Mouse (Mus musculus) liver, embryonic 12.5 days (tissue): ENCODE results near the gene Bscl2. TPM values are rescaled to one million over a fixed set of nuclear protein-coding genes. Genes with fewer than 3 reads are reported as not detected.

Experiments used
- ATAC-seq: fragments of 200-750 bp; cut with Nextera tagmentation; 2 replicates; pipeline ENCODE4 v1.8.0; 2017; ENCODE audit warnings: moderate number of reproducible peaks, mild to moderate bottlenecking, moderate library complexity
- H3K27ac ChIP-seq: fragments of 300-500 bp; sonication (generic); 2 replicates; pipeline ENCODE4 v1.5.1; 2016; ENCODE audit warnings: mild to moderate bottlenecking
- H3K27me3 ChIP-seq: fragments of 300-500 bp; sonication (generic); replicated peaks from 2 replicates; pipeline ENCODE4 v1.6.1; 2016; ENCODE audit warnings: mild to moderate bottlenecking, moderate library complexity
- H3K36me3 ChIP-seq: fragments of 300-500 bp; sonication (generic); 2 replicates; pipeline ENCODE4 v1.6.1; 2016; ENCODE audit warnings: mild to moderate bottlenecking, moderate library complexity
- H3K4me1 ChIP-seq: fragments of 300-500 bp; sonication (generic); 2 replicates; pipeline ENCODE4 v1.6.1; 2016
- H3K4me2 ChIP-seq: fragments of 300-500 bp; sonication (generic); 2 replicates; pipeline ENCODE4 v1.6.1; 2016; ENCODE audit warnings: mild to moderate bottlenecking, moderate library complexity
- H3K4me3 ChIP-seq: fragments of 300-500 bp; sonication (generic); 2 replicates; pipeline ENCODE4 v1.5.1; 2016; ENCODE audit warnings: mild to moderate bottlenecking, moderate library complexity
- H3K9ac ChIP-seq: fragments of 300-500 bp; sonication (generic); 2 replicates; pipeline ENCODE4 v1.6.1; 2016; ENCODE audit warnings: mild to moderate bottlenecking, moderate library complexity
- H3K9me3 ChIP-seq: fragments of 300-500 bp; sonication (generic); replicated peaks from 2 replicates; pipeline ENCODE4 v1.6.1; 2016; ENCODE audit warnings: mild to moderate bottlenecking, moderate library complexity
- WGBS: fragments of 180-500 bp; shearing (Covaris S2); methylation state at CpG from one replicate; pipeline ENCODE4 v1.1.7; 2016; ENCODE audit not compliant: insufficient replicate concordance; 5-methylcytosine and 5-hydroxymethylcytosine counted together
- polyA plus RNA-seq: library from polyadenylated mRNA; unstranded; fragments of >200 nt; fragmentation: Nextera tagmentation; extraction: Ambion mirVana; gene quantifications from 2 replicates; pipeline ENCODE4 v1.2.1, GENCODE M21; 2016

Gene Bscl2
- 37.0 and 45.2 TPM in 2 replicates for polyA plus RNA-seq

DNA sequence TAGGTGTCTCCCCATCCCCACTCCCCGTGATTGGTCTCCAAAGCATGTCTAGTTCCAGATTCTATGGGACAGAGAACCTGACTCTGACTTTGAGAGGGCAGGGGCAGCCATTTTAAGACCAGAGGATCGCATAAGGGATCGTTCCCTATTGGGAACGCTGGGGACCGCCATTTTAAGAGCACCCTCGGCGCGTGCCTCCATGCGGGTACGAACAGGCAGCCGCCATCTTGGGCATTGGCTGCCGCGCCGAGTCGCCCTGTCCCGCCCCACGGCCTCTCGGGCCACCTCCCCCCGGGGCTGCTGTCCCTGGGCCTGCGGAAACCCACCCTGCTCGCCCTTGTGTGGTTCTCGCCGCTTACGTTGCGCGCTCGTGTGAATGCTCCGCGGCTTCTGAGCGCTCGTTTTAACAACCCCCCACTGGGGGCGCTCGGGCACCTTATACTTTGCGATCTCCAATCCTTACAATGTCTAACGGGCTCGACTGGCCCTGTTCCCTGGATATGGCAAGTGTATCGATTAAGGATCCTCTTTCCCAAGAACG, at the start of gene Bscl2:
Gene Bscl2 (plus strand): TSS at position 217 of the 541 bp plus-strand sequence.
- Histone ChIP-seq H3K36me3 (peaks cover 52% of the 10 kb centered on the region), H3K9ac (peak within 1 kb of the TSS; percentile 79), H3K27ac (peak within 1 kb of the TSS; percentile 92), H3K4me1 (peaks cover 43% of the 10 kb centered on the region), H3K4me2 (peak within 1 kb of the TSS; percentile 93), H3K9me3 (no peaks in the 10 kb centered on the region), H3K4me3 (peak within 1 kb of the TSS; percentile 69), H3K27me3 (no peaks in the 10 kb centered on the region)
- WGBS: 1% methylated on average over 38 of the region's 38 CpGs
- peak; percentile 77 for ATAC-seq

DNA sequence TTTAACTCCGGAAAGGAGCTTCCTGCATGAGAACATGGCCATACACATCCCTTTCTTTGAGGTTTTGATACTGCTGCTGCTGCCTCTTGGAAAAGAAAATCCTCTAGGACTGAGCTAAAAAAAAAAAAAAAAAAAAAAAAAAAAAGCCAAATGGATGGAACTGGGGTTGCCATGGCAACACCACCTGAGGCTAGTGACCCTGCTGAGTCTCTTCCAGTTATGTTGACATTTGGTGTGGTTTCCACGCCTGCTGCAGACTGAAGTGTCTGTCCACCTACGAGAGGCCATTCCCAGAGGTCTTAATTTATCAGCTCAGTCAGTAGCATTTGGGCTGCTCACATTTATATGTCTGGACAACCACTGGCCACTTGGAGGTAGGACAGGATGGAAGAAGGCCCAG, 48.7 kb upstream of the Bscl2 start:
- WGBS: 46% methylated on average over 3 of the region's 3 CpGs

DNA sequence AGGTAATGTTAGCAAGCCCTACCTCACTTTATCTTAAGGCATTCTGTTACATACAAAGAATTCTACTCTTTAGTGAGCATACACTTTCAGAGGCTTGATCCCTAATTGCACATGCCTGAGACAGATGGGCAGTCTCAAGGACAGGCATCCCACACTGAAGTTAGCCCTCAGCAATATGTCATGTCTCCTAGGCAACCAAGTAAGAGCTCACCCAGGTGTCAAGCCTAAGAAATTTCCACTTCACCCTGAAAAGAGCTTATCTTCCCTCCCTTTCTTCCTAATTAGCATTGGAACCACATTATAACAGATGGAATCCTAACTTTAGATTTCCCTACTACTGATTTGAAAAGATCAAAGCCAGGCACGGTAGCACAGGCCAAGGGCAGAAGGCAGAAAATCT, 48.1 kb upstream of the Bscl2 start:
- no peak overlapping the region for H3K4me2 ChIP-seq
- H3K9me3 ChIP-seq: peaks cover 9% of the 10 kb centered on the region; the same call in 1 of the 2 replicates
- peaks cover 17% of the 10 kb centered on the region for H3K4me1 ChIP-seq
- 61% methylated on average over 1 of the region's 1 CpGs for WGBS
- no peak overlapping the region for H3K4me3 ChIP-seq
- H3K27me3 ChIP-seq: no peaks in the 10 kb centered on the region
- no peak overlapping the region for H3K9ac ChIP-seq
- no peak for ATAC-seq
- H3K27ac ChIP-seq: 0 out of 2 replicates have a peak overlapping the region, but pooled peaks have one; percentile 7
- peaks cover 26% of the 10 kb centered on the region for H3K36me3 ChIP-seq

More for the DNA sequence above, 48.7 kb upstream of the Bscl2 start:
- Histone ChIP-seq H3K27me3 (no peaks in the 10 kb centered on the region), H3K36me3 (peaks cover 26% of the 10 kb centered on the region), H3K27ac (0 out of 2 replicates have a peak overlapping the region, but pooled peaks have one; percentile 7), H3K9ac (no peak overlapping the region), H3K4me2 (no peak overlapping the region), H3K4me1 (peaks cover 17% of the 10 kb centered on the region), H3K4me3 (no peak overlapping the region), H3K9me3 (peaks cover 6% of the 10 kb centered on the region; the same call in 1 of the 2 replicates)
- no peak for ATAC-seq

DNA sequence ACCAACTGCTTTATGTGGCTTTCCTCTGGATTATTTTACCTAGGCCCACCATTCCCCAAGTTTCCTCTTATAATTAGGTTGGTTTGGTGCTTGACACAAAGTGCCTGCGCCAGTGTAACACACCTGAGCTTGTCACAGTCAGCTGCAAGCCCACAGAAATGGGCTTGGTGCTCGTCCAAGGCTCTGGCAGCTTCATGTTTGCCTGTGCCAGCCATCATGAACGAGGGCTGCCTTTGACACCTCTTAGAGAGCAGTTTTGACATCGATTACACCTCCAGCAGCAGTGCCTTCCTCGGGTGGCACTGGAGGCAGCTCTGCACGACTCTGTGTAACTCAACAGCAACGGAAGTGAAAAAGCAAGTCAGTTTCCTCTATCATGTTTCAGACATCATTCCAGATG, 47.1 kb upstream of the Bscl2 start:
- H3K27me3 ChIP-seq: no peaks in the 10 kb centered on the region
- H3K4me3 ChIP-seq: no peak overlapping the region
- H3K9me3 ChIP-seq: peaks cover 9% of the 10 kb centered on the region; the same call in 1 of the 2 replicates
- H3K4me1 ChIP-seq: peaks cover 12% of the 10 kb centered on the region
- H3K9ac ChIP-seq: no peak overlapping the region
- no peak overlapping the region for H3K4me2 ChIP-seq
- ATAC-seq: no peak
- no peak overlapping the region for H3K27ac ChIP-seq
- peaks cover 36% of the 10 kb centered on the region for H3K36me3 ChIP-seq
- 74% methylated on average over 7 of the region's 7 CpGs for whole genome bisulfite sequencing

DNA sequence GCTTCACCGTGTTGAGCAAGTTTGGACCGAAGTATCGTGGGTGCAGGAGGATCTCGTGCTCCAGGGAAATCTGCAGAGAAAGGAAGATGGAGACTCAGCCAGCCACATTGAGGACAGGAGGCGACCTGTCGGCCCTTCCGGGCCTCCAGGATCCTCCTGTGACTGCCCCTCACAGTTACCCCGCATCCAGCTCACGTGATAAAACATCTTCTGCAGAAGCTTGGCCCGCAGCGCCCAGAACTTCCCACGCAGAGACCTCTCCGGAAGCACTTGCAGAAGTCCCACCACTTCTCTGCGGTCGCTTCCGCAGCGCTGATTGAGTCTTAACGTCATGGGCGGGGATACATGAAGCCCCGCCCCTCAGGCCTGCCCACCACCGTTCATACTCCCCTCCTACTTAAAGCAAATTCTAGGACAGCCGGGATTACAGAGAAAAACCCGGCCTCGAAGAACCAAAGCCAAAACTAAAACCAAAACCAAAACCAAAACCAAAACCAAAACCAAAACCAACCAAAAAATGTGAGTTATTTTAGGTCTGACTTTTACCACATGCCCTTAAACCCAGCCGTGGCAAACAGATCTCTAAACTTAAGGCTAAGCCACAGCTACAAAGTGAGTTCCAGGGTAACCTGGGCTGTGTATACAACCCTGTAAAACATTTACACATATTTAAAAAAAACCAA, 38.9 kb upstream of the Bscl2 start, which contains the start of gene Polr2g:
Gene Polr2g (minus strand): TSS at position 314 of the 683 bp plus-strand sequence.
- WGBS: under 1% methylated on average over 25 of the region's 25 CpGs
- Histone ChIP-seq H3K27me3 (no peaks in the 10 kb centered on the region), H3K36me3 (peaks cover 30% of the 10 kb centered on the region), H3K4me1 (peaks cover 40% of the 10 kb centered on the region), H3K27ac (peak within 1 kb of the TSS; percentile 72), H3K9ac (peak within 1 kb of the TSS; percentile 74), H3K4me2 (peak within 1 kb of the TSS; percentile 81), H3K4me3 (peak within 1 kb of the TSS; percentile 76), H3K9me3 (peaks cover 4% of the 10 kb centered on the region; the same call in 1 of the 2 replicates)
- peak; percentile 64 for ATAC-seq

DNA sequence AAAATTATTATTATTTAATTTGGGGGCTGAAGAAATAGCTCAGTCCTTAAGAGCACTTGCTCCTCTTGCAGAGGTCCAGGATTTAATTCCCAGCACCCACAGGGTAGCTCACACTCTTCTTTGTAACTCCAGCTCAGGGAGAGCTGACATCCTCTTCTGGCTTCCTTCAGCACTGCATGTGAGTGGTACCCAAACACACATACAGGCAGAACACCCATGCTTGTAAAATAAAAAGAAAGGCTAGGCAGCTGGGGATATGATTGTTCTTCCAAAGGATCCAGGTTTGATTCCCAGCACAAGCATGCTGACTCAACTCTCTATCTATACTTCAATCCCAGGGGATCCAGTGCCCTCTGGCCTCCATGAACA, 38.3 kb upstream of the Bscl2 start:
- Histone ChIP-seq H3K27me3 (no peaks in the 10 kb centered on the region), H3K4me3 (peak overlapping the region; percentile 76), H3K4me2 (peak overlapping the region; percentile 81), H3K27ac (no peak overlapping the region), H3K9me3 (no peaks in the 10 kb centered on the region), H3K36me3 (peaks cover 25% of the 10 kb centered on the region), H3K9ac (peak overlapping the region; percentile 74; the same call in 1 of the 2 replicates), H3K4me1 (peaks cover 45% of the 10 kb centered on the region)
- no peak for ATAC-seq

DNA sequence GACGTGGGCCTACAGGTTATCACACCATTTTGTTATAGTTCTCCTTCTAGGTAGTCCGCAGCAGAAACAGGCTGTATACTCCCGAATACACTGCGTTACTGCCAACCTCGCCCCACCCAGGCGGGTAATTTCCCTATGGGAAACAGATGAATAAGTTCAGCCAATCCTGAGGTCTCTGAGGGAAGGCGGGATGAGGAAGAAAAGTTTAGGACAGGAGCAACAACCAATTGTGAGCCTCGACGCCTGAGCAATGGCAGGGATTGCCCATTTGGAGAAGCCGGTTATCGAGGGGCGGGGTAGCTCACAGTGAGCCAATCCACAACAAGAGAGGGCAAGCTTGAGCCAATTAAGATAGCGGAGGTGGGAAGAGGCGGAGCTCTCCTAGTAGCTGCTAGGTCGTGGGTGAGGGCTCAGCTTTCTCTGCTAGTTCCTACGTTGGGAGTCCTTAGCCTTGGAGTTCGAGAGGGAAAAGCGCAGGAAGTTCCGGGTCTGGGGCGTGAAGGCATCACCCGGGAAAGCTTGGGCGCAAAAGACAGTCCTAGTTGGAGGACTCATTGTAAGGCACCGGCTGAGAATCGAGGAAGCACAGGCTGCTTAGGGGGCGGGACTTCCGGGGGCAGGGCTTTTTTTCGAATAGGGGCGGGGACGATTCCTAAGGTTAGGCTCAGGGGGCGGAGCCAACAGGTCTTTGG, 35.0 kb upstream of the Bscl2 start, which contains the start of gene Zbtb3:
Gene Zbtb3 (plus strand): TSS at position 426 of the 692 bp plus-strand sequence.
- Histone ChIP-seq H3K9ac (peak within 1 kb of the TSS; percentile 68), H3K27me3 (no peaks in the 10 kb centered on the region), H3K27ac (peak within 1 kb of the TSS; percentile 83), H3K4me1 (peaks cover 41% of the 10 kb centered on the region), H3K36me3 (peaks cover 24% of the 10 kb centered on the region), H3K4me2 (peak within 1 kb of the TSS; percentile 81), H3K9me3 (no peaks in the 10 kb centered on the region), H3K4me3 (peak within 1 kb of the TSS; percentile 67)
- ATAC-seq: peak; percentile 96
- WGBS: under 1% methylated on average over 30 of the region's 30 CpGs

DNA sequence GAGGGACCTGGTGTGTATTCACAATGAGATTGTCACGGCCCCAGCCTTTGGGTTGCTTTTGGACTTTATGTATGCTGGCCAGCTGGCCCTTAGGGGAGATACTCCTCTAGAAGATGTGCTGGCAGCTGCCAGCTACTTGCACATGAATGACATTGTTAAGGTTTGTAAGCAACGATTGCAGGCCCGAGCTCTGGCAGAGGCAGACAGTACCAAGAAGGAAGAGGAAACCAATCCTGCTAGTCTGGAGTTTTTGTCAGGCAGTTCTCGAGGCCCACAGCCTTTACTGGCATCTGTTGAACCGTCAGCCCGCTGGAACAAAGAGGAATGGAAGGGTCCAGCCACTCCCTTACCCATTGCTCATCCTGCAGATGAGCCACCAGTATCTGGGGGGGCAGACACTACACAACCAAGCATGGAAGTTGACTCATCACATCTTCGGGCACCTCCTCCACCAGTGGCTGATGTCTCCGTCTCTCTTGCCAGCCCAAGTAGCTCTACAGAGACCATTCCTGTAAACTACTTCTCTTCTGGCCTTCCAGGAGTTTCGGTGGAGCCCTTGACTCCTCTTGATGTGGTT, 34.0 kb upstream of the Bscl2 start:
- Histone ChIP-seq H3K4me1 (peaks cover 35% of the 10 kb centered on the region), H3K27ac (peak overlapping the region; percentile 78), H3K9ac (peak overlapping the region; percentile 34), H3K27me3 (no peaks in the 10 kb centered on the region), H3K9me3 (no peaks in the 10 kb centered on the region), H3K4me3 (peak overlapping the region; percentile 67), H3K4me2 (peak overlapping the region; percentile 81), H3K36me3 (peaks cover 34% of the 10 kb centered on the region)
- WGBS: 65% methylated on average over 9 of the region's 9 CpGs
- no peak for ATAC-seq

DNA sequence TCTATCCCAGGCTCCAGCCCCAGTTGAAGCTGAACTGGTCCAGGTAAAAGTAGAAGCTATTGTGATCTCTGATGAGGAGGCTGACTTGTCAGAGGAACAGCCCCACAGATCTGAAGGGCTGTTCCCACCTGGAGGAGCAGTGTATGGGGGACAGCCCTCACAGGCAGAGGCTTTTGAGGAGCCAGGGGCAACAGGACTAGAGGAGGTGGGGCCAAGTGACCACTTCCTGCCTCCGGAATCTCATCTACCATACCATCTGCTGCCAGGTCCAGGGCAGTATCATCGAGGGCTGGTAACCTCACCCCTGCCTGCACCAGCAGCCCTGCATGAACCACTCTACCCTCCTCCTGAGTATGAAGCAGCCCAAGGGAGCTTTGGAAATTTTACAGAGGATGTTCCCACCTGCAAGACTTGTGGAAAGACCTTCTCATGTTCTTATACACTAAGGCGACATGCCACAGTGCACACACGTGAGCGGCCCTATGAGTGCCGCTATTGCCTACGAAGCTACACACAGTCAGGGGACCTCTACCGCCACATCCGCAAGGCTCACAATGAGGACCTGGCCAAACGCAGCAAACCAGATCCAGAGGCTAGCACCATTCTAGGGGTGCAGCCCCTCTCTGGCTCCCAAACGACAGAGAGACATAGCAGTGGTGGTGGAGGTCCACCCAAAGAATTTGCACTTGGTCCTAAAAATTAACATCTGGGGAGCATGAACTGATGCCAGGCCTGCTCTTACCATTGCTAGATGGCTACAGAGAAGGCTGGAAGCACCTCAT, 33.2 kb upstream of the Bscl2 start:
- Histone ChIP-seq H3K9ac (no peak overlapping the region), H3K4me1 (peaks cover 30% of the 10 kb centered on the region), H3K27ac (peak overlapping the region; percentile 78), H3K9me3 (no peaks in the 10 kb centered on the region), H3K4me2 (peak overlapping the region; percentile 81; the same call in 1 of the 2 replicates), H3K27me3 (no peaks in the 10 kb centered on the region), H3K4me3 (no peak overlapping the region), H3K36me3 (peaks cover 42% of the 10 kb centered on the region)
- ATAC-seq: no peak
- WGBS: 63% methylated on average over 11 of the region's 11 CpGs

DNA sequence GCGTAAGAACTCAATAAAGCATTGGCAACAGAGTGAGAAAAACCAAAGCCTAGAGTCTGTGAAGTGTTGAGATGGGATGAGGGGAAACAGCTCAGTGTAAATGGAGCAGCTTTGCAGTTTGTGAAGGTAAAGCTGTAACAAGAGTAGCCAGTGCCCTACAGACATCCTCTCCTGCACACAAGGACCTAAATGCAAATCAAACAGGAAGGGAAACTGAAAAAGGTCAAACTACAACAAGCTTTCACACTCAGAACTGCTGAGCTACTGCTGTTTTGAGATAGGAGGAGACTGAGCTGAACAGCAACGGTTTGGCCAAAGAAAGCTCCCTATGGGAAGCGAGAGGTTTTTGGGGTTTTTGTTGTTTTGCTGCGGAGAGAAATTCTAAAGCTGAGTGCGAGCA, 30.5 kb upstream of the Bscl2 start:
- ATAC-seq: no peak
- H3K4me1 ChIP-seq: peaks cover 21% of the 10 kb centered on the region
- peaks cover 64% of the 10 kb centered on the region for H3K36me3 ChIP-seq
- no peaks in the 10 kb centered on the region for H3K27me3 ChIP-seq
- H3K4me2 ChIP-seq: no peak overlapping the region
- no peak overlapping the region for H3K9ac ChIP-seq
- peak overlapping the region; percentile 12 for H3K27ac ChIP-seq
- 87% methylated on average over 5 of the region's 5 CpGs for WGBS
- H3K9me3 ChIP-seq: no peaks in the 10 kb centered on the region
- H3K4me3 ChIP-seq: no peak overlapping the region

DNA sequence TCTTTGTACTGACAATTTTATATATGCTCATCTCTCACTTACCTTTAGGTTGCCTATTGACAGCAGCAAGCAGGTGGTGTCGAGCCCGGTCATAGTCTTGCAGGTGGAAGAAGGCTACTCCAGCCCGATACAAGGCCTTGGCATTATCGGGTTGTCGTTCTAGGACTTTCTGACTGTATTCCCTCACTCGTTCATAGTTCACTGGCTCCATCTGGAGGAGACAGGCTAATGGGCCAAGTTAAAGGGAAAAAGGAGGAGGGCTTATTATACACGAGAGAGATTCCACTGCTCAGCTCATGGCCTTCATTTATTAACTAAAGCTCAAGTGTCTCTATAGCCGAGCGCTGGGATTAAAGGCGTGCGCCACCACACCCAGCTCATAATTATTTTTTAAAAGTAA, 21.5 kb upstream of the Bscl2 start:
- peaks cover 31% of the 10 kb centered on the region for H3K4me1 ChIP-seq
- H3K9me3 ChIP-seq: no peaks in the 10 kb centered on the region
- 84% methylated on average over 11 of the region's 11 CpGs for whole genome bisulfite sequencing
- ATAC-seq: no peak
- no peaks in the 10 kb centered on the region for H3K27me3 ChIP-seq
- H3K27ac ChIP-seq: no peak overlapping the region
- H3K4me3 ChIP-seq: no peak overlapping the region
- peak overlapping the region; percentile 12; the same call in 1 of the 2 replicates for H3K9ac ChIP-seq
- H3K36me3 ChIP-seq: peaks cover 64% of the 10 kb centered on the region
- no peak overlapping the region for H3K4me2 ChIP-seq
